Mouse (Mus musculus) cerebellum, adult 2 months (tissue): ENCODE results near the gene Slc16a6.

Source experiments
- CTCF ChIP-seq: fragments of 200-500 bp; IDR thresholded peaks from 2 replicates; pipeline ENCODE4 v1.5.1; 2011; ENCODE audit warnings: low read depth, mild to moderate bottlenecking, control low read depth, low read length, moderate library complexity, borderline replicate concordance; ENCODE audit not compliant: insufficient read depth
- POLR2A ChIP-seq: fragments of 200-500 bp; IDR thresholded peaks from 2 replicates; pipeline ENCODE4 v1.6.1; 2011; ENCODE audit warnings: low read length, control low read depth, borderline replicate concordance; ENCODE audit not compliant: insufficient read depth

GRCm38 (mm10) chr11:109445438-109446035 lies 27.9 kb downstream of the Slc16a6 start:
- TF ChIP-seq POLR2A (no peak), CTCF (peak; percentile 79)
